Mouse (Mus musculus) 3134 (cell line): Measurements from ENCODE around the gene Psmd3.
"Not testable (repeated sequence)": the region's sequence is repeated elsewhere in the genome, so short reads cannot be mapped to it uniquely, and the experiment has no call there.

ENCODE experiments used
- DNase-seq: peaks from one replicate; pipeline ENCODE4 v3.0.0-alpha.2; 2011; ENCODE audit warnings: low spot score; ENCODE audit not compliant: insufficient read length; ENCODE audit errors: extremely low read depth

Psmd3 gene

DNA sequence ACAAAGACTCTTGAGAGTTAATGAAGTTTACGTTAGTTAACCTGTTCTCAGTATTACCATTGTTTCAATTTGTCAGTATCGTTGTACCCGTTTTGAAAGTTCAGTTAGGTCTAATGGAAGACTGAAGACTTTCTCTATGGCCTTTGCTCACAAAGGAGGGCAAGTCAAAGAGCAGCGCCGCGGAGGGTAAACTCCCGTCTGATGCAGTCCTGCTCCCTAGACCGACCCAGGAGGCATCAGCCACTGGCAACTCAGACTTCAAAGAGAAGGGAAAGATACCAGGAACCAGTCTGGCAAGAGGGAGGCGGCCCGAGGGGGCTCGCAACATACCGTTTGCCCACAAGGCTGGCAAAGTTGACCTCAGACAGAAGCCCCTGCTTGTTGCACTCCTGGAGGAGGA lies 31.3 kb downstream of the Psmd3 start:
- no peak for DNase-seq

DNA sequence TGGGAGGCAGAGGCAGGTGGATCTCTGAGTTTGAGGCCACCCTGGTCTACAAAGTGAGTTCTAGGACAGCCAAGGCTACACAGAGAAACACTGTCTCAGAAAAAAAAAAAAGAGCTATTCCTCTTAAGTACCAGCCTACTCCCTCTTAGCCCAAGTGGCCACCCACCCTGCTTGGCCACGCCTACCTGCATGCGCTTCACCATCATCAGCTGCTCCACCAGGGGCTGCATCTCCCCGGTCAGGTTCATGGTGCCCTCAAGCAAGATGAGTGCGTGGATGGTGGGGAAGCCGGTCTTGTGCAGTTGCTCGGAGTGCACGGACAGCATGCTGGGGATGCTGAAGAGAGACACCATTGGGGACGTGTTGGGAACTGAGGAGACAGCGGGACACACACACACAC lies 33.6 kb downstream of the Psmd3 start:
- DNase-seq = no peak

DNA sequence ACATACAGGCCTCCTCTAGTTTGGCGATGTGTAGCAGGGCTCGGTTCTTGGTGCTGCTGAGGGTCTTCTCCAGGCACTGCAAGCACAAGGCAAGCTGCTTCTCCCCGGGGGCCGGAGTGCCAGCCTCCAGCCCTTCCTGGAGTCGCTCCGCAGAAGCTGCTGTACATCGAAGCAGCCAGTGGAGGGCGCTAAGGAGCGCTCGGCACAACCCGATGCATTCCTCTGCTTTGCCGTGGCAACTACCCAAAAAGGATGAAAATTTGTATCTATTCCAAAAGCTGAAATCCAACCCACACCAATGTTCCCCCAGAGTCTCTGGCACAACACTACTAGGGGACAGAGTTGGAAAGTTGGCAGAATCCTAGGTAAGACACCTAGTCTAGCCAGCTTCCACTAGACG lies 35.5 kb downstream of the Psmd3 start:
- peak; percentile 45 for DNase-seq

DNA sequence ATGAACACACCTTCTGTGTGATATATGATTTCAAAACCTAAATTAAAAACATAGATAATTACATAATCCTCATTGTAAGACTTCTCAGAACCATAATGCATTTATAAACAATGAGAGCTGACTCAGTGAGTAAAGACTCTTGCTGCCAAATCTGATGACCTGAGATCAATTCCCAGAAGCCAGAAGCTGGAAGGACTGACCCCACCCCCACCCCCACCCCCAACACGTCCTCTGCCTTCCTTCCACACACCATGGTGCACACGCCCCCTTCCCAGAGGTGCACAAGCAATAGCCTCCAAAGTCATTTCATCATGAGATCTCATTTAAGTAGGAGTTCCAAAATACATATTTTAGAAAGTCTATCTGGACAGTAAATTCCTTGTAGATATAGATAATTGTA lies 38.4 kb downstream of the Psmd3 start:
- no peak for DNase-seq

DNA sequence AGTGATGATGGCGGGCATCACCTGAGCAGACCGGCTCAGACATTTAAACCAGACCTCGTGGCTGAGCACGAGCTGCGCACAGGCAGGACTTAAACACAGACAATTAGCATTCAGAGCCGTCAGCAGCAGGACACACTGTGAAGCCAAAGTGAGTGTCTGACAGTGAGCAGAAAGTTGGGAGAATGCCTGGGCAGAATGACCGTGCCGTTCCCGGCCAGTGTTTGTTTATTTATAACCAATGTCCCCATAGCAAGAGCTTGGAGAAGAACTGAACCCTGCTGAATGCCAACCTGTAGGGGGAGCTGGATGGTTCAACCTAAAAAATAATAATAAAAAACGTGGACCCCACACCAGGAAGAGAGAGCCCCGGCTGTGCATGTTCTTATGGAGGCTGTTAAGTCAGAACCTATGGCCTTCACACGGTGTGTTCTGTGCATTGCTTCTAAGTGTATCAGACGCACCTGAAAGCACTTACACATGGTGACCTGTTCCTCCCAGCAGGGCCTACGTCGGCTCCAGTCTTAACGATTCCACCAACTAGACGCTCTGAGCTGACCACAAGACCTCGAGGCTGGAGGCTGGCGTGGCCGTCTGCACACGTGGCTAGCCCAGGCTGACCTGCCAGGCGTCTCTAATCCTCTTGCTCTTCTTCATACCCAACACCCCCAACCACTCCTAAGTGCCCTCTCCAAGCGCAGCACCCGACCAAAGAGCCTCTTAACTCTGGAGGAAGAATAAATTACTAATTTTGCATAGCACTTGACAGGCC lies 39.3 kb downstream of the Psmd3 start:
- peak; percentile 46 for DNase-seq

DNA sequence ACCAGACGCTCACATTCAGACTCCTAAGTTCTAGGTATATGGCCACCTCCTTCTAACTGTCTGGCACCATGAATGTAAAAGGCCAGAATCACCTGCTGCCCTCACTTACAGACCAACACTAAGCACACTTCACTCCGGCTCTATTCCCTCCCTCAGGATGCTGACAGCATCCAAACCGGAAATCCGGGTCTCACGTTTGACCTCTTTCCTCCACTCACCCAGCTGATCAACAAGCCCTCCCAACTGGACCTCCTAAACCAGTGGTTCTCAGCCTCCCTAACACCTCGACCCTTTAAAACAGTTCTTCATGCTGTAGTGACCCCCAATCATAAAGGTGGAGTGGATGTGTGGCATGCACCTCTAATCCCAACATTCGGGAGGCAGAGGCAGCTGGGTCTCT lies 40.7 kb downstream of the Psmd3 start:
- no peak for DNase-seq

DNA sequence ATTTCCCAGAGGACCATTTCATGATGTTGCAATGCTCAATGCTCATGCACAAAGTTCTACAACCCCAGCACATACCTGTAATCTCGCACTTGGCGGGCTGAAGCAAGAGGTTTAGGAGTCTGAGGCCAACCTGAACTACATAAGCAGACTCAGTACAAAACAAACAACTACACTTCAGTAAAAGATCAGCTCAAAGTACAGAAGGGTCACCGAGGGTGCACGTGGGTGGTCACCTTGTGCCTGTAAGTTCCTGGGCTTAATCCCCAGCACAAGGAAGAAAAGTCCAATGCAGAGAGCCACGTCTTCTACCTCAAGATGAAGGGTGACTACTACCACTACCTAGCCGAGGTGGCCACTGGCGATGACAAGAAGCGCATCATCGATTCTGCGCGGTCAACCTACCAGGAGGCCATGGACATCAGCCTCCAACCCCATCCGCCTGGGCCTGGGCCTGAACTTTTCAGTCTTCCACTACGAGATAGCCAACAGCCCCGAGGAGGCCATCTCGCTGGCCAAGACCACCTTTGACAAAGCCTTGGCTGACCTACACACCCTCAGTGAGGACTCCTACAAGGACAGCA lies 43.7 kb downstream of the Psmd3 start:
- DNase-seq = no peak

DNA sequence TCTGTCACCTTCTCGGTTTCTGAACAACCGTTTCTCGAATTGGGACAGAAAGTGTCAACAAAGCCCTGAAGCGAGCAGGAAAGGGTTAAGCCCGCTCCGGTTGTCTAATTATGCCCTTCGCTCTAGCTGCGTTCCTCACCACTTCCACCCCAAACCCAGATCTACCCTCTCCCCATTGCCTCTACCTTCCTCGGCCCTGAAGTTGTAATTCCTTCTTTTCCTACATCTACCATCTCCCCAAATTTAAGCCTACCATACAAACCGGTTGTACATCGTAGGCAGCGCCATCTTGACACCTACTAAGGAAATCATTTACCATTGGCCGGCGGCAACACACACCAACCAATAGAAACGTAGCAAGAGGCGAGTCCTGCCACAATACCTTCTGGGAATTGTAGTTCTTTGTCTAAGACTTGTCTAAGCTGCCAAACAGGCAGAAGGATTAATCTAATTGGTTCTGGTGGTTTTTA lies 46.8 kb downstream of the Psmd3 start, which contains the start of gene Med24:
Gene Med24 (minus strand): TSS at position 317 of the 470 bp plus-strand sequence.
- peak; percentile 72 for DNase-seq

DNA sequence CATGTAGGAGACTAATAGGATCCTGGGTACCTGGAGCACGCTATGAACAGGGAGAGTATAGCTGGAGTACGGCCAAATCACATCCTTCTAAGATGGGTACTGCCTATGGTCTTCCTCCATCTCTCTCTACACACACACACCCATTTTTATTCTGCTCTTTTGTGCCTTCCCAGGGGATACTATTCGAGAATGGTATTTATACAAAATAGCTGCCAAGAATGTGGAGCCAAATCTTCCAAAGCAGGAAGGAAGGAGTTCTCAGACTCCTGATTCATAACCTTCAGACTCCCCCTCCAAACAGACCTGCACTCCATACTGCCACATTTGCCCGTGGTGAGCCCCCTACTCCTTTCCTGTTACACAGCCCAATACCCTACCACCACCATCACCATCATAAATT lies 48.4 kb downstream of the Psmd3 start:
- DNase-seq = no peak

DNA sequence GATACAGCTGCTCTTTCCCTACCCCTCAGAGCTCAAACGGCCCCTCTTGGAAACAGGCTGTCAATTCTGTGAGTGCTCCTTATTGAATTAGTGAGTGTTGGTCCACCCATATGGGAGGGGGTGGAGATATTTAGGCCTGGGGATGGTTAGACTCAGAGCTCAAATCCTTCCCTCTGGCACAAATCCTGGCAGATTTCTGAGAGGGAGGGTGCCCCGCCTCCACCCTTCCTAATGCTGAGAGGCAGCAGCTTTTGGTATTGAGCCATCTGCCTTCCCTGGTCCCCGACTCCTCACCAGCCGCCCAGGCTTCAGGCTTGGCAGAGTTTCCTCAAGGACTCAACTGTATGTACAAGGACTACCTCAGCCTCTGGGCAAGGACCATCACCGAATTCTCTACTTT lies 48.8 kb downstream of the Psmd3 start:
- DNase-seq = peak; percentile 50

DNA sequence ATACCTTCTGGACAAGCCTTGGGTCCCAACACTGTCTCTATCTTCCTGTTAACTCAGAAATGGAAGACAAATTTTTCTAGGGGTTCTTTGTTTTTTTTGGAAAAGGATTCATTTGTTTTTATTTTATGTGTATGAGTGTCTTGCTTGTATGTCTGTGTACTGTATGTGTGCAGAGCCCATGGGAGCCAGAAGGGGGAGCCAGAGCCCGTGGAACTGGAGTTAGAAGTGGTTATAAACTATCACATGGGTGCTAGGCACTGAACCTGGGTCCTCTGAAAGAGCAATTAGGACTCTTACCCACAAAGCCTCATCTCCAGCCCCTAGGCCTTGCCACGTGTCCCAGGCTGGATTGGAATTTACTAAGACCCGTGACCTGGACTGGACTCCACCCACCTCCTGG lies 51.7 kb downstream of the Psmd3 start:
- no peak for DNase-seq

DNA sequence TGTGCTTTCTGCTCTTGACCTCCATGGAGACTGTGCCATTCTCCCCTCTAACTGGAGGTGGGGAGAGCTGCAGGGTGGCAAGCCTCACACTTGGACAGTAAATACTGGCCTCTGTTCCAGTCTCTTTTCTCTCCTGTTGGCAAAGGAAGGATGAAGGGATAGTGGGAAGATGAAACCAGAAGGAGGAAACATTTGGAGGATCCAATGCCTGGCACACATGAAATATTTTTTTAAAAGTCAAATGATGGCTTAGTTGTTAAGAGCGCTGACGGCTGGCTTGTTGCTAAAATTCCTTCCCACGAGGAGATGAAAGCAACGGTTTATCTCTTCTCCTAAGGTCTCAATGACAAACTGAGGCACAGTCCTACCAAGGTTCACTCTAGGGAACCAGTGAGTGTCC lies 52.8 kb downstream of the Psmd3 start:
- no peak for DNase-seq

DNA sequence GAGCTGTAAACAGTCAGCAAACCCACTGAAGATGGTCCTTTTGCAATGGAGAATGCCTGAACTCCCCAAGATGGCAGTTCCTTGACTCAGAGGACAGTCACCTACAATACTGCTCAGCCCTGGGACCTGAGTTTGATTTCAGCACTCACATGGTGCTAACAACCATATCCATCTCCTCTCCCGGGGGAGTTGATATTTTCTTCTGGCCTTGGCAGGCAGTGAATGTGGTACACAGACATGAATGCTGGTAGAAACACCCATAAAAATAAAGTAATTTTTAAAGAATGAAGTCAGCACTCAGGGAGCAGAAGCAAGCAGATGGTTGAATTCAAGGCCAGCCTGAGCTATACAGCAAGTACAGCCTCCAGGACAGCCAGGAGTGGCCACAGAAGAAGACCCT lies 53.8 kb downstream of the Psmd3 start:
- DNase-seq = peak; percentile 50

DNA sequence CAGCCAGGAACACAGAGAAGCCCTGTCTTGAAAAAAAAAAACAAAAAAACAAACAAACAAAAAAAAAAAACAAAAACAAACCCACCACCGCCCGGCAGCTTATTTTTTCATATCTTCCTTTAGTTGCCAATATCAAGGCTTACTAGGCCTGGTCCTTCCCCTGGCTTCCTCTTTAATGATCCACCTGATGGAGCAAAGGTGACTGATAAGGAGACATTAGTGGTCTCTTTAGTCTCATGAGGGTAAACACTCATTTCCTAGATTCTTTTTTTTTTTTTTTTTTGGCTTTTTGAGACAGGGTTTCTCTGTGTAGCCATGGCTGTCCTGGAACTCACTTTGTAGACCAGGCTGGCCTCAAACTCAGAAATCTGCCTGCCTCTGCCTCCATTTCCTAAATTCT lies 54.9 kb downstream of the Psmd3 start:
- DNase-seq = not testable (repeated sequence)

DNA sequence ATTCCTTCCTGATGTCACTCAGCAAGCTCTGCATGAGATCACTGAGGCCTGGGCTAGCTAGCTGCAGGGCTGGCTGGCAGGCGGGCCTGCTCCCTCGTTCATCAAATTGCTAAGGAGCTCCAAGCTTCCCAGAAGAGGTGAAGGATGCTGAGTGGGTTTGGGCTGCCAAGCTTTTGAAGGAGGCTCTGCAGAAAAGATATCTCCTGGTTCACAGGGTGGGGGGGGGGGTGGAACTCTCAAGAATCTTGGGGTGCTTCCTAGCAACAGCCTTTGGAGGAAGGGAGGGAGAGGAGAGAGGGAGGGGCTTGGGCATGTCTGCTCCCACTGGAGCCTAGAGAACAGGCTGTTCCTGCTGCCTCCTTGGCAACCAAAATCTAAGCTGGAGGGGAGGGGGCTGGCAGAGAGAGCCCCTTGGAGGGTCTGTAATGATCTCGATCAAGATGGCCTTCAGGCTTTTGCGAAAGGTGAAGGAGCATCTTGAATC lies 56.1 kb downstream of the Psmd3 start:
- no peak for DNase-seq

DNA sequence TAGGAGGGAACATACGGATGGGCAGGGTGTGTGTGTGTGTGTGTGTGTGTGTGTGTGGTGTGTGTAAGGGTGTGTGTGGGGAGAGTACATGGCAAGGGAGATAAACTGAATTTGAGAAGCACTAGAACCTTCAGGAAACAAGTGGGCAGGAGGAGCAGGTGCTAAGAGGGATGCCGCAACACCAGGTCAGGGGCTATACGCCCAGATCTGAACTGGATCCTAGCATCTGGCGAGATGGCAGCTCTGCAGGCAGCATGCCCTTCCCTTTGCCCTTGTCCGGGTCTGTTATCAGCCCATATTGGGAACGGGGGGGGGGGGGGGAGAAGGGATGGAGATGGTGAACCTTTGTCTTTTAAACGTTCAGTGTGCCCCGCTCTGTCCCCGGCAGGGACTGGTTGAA lies 56.6 kb downstream of the Psmd3 start:
- DNase-seq = no peak

DNA sequence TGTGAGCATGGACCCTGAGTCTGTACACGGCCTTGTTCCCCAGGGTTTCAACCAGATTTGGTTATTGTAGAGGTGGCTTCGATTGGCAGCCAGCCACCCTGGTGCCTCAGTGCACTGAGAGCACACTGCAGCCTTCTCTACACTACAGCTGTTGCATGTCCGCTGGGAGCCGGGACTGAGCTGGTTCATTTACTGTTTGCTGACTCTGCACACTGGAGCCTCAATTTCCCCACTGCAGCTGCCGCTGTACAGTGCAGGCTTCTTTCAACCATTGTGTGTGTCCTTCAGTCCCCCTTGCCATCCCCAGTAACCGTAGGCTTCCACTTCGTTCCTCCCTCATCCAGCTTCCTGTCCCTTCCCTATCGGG lies 57.7 kb downstream of the Psmd3 start:
- DNase-seq = no peak

DNA sequence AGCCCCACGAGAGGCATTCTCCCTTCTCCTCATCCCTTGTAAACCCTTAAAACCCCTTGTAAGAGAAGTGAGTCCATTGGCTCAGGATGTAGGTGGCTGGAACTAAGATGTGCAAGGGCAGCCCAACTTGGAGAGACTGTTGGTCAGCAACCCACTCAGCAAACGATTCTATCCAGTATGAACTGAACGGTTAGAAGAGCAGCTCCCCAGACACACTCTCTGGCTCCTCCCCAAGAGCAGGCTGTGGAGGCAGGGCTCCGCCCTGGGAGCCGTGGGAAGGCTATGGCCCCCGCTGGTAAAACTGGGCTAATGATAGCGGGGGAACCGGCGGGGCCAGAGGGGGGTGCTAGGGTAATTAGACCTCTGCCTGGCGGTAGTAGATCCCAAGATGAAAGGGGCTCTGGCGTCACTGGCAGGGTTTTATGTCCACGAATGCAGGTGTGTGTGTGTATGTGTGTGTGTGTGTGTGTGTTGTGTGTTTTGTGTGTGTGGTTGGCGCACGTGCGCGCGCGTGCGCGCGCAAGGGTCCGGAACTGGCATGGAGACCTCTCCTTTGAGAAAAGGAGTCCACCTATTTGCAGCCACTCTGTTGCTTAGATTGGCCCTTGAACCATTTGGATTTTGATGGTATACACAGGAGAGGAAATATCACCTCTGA lies 58.2 kb downstream of the Psmd3 start, which contains the start of gene Thra:
Gene Thra (plus strand): TSS at position 246 of the 658 bp plus-strand sequence.
- DNase-seq = peak; percentile 46

DNA sequence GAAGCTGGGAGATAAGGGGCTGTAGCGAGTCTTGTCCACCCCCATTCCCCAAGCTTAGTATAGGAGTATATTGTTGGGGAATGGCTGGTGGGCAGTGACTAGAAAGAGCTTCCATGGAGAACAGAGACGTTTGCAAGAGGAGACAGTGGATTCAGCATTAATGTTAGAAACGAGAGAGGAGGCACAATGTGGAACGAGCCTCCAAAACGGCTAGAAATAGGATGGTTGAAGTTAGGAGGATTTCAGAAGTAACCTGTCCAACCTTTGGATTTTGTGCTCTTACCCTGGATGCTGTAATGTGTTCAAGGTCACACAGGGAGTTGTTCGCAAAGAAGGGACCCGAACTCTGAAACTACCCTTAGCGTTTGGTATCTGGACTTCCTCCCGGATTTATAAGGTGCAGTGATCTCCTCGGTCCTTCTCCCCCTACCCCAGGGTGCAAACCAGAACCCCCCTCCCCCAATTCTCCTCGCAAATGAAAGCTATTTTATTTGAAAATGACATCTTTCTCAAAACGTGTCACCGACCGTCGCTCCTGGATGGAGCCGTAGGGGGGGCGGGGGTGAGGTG lies 58.8 kb downstream of the Psmd3 start:
- no peak for DNase-seq

DNA sequence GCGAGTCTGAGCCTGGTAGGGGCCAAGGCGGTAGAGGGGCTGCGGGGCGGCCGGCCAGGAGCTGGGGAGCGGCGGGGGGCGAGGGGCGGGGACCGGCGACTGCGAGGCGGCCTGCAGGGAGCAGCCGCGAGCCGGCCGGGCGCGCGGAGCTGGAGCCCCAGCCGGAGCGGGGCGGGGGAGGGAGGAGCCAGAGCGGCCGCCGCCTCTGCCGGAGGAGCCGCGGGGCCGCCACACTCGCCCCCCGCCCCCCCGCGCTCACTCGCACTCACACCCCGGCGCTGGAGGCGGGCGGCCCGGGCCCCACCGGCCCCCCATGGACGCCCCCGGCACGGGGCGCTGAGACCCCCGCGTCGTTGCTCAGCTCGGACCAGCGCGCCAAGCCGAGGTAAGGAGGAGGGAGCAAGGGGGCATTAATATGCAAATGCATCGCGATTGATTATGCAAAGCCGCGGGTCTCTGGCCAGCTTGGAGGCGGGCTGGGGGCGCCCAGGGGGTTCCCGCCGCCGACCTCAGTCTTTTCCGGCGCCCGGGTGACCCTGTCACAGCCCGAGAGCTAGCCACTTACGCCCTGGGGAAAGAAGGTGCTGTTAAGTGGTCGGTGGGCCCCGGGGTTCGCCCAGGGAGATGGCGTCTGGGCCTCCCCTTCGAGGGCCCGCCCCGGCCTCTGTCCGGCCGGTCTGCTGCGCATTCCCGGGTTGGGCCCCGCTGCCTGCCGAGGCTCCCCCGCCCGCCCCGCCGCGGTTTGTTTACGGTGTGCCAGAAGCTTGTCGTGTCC lies 59.5 kb downstream of the Psmd3 start:
- DNase-seq = peak; percentile 73
